Mouse (Mus musculus) splenic B cell, adult 2 months (primary cell): ENCODE results near the gene Hck.

Experiments
- DNase-seq: peaks from one replicate; pipeline ENCODE4 v3.0.0-alpha.2; 2011; ENCODE audit warnings: low read depth, low spot score
- H3K27me3 ChIP-seq: 2 replicates; pipeline ENCODE4 v1.6.1; 2012; ENCODE audit warnings: mild to moderate bottlenecking, low read length, moderate library complexity, mixed read lengths; ENCODE audit not compliant: control insufficient read depth, poor library complexity, insufficient read depth, severe bottlenecking
- H3K36me3 ChIP-seq: 2 replicates; pipeline ENCODE4 v1.6.1; 2012; ENCODE audit warnings: mild to moderate bottlenecking, low read length, moderate library complexity, mixed read lengths; ENCODE audit not compliant: control insufficient read depth, poor library complexity, insufficient read depth, severe bottlenecking

Hck gene

DNA sequence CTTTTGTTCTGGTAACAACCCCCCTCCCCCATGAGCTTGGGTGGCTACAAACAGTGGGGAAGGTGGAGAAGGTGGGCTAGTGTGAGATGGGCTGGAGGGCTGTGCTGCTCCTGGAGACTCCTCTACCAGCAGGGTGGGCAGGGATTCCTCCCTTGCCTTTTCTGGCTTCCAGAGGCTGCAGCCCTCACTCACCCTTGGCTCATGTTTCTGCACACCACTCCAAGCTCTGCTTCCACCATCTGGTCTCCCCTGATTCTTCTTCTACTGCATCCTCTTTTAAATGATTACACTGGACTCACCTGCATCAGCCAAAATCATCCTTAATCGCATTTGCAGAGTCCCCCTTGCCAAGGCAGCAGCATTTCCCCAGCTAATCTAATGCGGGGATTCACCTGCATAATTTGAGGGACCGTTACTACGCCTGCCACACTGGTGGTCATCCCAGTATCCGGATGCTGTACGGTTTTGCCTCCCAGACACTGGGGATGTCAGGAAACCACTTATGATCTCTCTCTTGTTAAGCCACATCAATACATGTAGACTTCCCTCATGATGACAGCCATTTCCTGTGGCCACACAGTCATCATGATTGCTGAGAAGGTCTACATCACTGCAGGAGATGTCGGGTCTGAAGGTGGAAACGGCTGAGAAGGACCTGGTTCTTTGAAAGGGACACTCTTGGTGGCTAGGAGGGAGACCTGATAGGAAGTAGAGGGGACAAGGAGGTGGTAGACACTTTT, 43.8 kb downstream of the Hck start:
- peaks cover 20% of the 10 kb centered on the region for H3K36me3 ChIP-seq
- no peaks in the 10 kb centered on the region for H3K27me3 ChIP-seq
- DNase-seq, result no peak

DNA sequence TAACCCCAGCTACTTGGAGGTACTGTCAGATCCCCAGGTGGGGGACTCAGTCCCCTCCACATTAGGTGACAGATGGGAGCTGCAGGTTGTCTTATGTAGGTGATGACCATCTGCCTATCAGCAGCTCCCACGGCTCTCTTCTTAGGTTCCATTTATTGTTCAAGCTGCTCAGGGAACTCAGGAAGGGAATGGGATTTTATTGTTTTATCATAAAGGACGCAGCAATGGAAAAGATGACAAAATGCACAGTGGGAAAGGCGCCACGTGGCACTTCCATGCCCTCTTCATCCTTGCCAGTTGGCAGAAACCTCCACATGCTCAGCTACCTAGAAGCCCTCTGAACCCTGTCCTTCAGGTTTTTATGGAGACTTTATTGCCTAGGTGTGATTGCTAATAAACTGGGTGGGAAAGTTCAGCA, 44.8 kb downstream of the Hck start:
- H3K36me3 ChIP-seq, result peaks cover 20% of the 10 kb centered on the region
- DNase-seq, result no peak
- no peaks in the 10 kb centered on the region for H3K27me3 ChIP-seq

DNA sequence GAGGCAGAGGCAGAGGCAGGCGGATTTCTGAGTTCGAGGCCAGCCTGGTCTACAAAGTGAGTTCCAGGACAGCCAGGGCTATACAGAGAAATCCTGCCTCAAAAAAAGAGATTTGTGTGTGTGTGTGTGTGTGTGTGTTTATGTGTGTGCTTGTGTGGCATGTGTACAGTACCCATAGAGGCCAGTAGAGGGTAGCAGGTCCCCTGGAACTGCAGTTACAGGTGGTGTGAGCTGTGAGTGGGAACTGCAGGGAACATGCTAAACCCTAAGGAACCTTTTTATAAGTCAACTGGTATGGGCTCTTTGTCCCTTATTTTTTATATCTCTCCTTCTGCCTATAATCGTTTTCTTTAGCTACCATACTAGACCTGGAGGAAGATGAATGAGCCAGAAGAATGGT, 49.0 kb downstream of the Hck start:
- peak; percentile 37 for DNase-seq
- Histone ChIP-seq H3K27me3 (no peaks in the 10 kb centered on the region), H3K36me3 (peaks cover 3% of the 10 kb centered on the region; the same call in 1 of the 2 replicates)

DNA sequence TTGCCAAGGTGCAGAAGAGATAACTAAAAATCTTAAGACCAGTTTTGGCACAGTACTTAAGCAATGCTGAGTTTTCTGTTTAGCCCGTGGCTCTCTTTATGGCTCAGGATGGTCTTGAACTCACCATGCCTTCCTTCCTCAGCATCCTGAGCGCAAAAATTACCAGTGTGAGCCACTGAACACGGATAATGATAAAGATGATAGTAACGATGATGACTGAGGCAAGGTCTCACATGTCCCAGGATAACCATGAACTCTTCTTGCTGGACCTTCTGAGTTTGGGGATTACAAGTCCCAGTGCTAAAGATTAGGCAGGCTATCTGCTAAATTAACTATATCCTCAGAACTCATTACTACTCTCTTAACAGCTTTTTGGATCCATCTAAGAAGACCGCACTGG, 51.9 kb downstream of the Hck start:
- no peak for DNase-seq
- Histone ChIP-seq H3K27me3 (no peaks in the 10 kb centered on the region), H3K36me3 (no peaks in the 10 kb centered on the region)

DNA sequence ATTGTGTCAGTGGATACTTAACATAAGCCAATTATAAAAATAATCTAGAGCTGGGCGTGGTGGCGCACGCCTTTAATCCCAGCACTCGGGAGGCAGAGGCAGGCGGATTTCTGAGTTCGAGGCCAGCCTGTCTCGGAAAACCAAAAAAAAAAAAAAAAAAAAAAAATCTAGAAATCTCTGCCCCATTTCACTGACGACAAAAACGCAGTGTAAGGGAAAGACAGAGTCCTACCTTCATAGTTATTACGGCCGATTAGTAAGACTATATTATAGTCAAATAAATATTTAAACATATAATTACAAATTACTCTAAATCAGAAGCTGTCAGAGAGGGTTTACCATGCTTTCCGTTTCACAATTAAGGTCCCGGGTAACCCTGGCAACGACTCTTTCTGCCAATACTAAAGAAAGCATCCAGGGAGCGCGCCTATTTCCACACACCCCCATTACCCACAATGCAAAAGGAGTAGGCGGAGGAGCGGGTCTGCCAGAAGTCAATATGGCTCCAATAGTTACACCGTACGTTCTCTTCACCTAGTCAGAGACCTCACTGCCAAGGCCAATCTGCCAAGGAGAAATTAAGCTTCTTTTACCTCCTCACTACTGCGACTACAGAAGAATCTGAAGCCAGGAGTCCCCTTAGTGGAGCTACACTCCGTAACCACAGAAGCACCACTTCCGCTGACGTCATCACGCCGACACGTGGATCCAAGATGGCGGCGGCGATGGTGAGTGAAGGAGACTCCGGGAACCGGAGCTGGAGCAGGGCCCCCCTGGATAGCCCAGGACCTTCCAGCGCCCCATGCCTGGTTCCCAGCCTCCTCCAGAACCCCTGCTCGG, 52.8 kb downstream of the Hck start, which contains the start of gene Tm9sf4:
TSS of gene Tm9sf4 (plus strand) at position 460 of the 840 bp plus-strand sequence.
- Histone ChIP-seq H3K27me3 (no peaks in the 10 kb centered on the region), H3K36me3 (no peaks in the 10 kb centered on the region)
- DNase-seq, result peak; percentile 92

DNA sequence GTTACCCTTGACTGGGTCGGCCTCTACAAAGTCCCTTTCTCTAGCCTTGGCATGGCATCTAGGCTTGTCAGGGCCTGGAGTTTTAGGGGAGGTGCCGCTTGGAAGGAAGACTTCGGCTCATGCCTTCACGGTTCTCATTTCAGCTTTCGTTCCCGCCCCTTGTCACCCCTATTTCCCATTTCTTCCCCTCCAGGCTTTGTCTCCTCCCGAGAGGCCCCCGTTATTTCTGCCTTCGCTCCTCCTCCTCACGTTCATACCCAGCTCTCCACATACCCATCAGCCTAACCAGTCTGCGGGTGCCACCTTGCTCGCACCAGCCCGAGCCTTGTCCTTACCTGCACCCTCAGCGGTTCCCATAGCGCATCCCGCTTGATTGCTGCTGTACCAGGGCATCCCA, 53.4 kb downstream of the Hck start:
- Histone ChIP-seq H3K36me3 (no peaks in the 10 kb centered on the region), H3K27me3 (no peaks in the 10 kb centered on the region)
- no peak for DNase-seq

DNA sequence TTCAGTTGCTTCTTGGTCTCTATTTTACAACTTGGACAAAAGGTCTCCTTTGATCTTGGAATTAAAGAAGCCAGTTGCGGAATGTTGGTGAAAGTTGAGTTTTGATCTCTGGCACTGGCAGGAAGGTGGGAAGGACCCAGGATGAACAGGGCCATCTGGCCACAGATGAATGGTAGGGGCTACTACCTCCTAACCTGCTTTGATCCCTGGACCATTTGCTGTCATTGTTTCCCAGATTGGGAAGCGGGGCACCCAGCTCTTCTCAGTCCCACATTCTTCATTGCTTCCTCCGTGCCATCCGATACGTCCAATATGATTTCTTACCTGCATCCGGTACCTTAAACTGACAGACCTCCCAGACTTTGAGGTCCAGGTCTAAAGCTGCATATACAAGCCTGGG, 58.9 kb downstream of the Hck start:
- no peaks in the 10 kb centered on the region for H3K27me3 ChIP-seq
- DNase-seq, result no peak

DNA sequence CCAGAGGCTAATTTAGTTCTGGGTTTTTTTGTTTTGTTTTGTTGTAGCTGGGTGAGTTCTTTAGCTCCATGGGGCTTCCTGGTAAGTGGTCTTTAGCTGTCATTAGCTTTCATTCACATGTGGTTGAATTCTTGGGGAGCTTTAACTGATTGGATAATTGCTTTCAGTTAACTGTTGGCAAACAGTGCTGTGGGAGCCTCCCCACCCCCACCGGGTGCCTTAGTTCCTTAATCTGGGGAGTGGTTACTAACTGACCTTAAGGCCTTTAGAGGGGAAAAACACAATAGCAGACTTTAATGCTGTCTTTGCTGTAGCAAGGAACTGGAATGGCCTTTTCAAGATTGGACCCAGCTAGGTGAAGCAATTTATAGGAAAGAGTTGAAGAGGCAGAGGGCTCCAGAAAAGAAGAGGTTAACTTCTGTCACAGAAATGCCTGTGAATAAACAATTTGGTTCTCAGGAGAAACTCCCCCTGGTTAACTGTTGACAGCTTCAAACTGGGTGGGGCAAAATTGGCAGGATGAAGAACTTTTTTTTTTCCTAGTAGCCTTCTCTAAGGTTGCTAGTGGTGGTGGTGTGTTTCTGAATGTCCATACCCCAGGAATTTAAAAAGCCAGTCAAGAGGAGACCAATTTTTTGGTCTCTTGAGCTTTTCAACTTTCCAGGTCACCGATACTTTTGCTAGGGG, 60.0 kb downstream of the Hck start:
- Histone ChIP-seq H3K27me3 (no peaks in the 10 kb centered on the region), H3K36me3 (peaks cover 2% of the 10 kb centered on the region)
- no peak for DNase-seq

More for the DNA sequence above, 58.9 kb downstream of the Hck start:
- peaks cover 2% of the 10 kb centered on the region for H3K36me3 ChIP-seq

DNA sequence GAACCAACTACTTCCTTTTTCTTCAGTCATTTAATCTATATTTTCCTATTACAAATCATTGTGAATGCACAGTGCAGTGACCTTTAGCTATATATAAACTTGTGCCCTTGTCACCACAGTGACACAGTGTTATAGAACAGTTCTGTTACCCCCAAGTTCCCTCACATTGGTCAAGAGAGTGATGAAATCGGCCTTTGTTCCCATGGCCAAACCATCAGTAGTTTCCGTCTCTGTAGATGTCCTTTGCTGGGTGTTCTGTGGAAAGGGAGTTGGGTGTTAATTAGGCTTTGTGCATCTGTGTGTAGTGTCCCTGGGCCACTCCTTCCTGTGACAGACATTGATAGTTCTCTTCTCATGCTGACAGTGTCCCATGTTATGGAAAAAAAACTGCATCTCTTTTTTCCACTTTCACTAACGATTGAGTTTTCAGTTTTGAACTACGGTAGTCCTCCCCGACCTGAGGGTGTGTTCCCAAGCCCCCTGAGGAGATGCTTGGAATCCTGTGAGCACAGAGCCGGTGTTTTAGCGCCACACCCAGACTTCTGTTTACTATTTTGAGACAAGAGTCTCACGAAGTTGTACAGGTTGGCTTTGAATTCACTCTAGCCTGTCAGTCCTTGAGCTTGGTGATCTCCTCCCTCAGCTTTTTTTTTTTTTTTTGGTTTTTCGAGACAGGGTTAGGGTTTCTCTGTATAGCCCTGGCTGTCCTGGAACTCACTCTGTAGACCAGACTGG, 62.4 kb downstream of the Hck start:
- no peak for DNase-seq
- Histone ChIP-seq H3K36me3 (peaks cover 2% of the 10 kb centered on the region), H3K27me3 (no peaks in the 10 kb centered on the region)

DNA sequence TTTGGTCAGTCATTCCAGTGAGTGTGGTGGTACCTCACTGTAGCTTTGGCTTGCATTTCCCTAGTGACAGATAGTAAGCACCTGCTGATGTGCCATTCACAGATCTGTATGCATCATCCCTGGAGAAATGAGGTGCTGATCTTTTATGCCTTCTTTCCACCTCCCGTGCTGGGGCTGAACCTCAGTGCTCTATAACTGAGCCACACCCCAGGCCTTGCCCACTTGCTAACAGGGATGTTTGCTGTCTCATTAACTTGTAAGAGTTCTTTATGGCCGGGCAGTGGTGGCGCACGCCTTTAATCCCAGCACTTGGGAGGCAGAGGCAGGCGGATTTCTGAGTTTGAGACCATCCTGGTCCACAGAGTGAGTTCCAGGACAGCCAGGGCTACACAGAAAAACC, 63.7 kb downstream of the Hck start:
- no peak for DNase-seq
- Histone ChIP-seq H3K27me3 (no peaks in the 10 kb centered on the region), H3K36me3 (peaks cover 2% of the 10 kb centered on the region)

DNA sequence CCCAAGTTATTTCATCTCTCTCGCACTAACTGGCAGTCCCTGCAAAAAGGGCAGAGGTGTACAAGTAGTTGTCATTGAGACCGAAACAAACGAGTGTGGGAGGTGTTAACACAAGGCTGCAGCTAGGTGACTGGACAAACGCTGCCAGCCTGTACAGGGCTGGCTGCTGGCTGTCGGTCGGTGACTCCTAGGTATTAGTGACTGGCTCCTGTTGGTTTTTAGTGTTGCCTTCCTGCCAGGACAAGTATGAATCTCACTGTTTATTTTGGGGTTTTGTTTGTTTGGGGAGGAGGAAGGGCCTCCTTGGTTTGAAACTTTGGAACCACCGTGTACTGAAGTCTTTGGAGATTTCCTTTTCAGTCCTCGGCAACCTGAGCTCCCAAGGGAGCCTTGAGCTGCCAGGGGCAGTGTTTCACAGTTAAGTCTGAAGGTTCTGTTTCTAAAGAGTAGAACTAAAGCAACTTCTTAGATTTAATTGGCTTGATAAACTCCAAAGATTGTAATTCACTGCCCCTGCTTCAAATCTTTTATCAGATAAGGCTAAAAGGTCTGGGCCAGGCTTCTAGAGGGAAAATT, 67.8 kb downstream of the Hck start:
- no peaks in the 10 kb centered on the region for H3K27me3 ChIP-seq
- H3K36me3 ChIP-seq, result no peaks in the 10 kb centered on the region; the same call in 1 of the 2 replicates
- no peak for DNase-seq

DNA sequence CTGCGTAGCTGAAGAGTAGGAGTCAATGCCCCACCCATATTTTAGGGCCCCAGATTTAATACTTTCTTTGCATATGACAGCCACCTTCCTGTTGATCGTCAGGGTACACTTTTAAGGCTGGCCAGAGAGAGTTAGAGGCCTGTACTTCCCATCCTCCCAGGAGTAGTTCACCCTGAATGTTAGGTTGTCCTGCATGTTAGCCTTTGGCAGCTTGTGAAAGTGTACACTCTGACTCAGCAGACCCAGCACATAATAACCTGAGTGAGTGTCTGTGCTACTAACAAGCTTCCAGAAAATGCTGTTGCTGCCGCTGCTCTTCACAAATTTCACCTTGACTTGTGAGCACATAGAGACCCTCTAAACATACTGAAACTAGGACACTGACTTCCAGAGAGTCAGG, 68.9 kb downstream of the Hck start:
- Histone ChIP-seq H3K36me3 (no peaks in the 10 kb centered on the region; the same call in 1 of the 2 replicates), H3K27me3 (no peaks in the 10 kb centered on the region)
- no peak for DNase-seq

DNA sequence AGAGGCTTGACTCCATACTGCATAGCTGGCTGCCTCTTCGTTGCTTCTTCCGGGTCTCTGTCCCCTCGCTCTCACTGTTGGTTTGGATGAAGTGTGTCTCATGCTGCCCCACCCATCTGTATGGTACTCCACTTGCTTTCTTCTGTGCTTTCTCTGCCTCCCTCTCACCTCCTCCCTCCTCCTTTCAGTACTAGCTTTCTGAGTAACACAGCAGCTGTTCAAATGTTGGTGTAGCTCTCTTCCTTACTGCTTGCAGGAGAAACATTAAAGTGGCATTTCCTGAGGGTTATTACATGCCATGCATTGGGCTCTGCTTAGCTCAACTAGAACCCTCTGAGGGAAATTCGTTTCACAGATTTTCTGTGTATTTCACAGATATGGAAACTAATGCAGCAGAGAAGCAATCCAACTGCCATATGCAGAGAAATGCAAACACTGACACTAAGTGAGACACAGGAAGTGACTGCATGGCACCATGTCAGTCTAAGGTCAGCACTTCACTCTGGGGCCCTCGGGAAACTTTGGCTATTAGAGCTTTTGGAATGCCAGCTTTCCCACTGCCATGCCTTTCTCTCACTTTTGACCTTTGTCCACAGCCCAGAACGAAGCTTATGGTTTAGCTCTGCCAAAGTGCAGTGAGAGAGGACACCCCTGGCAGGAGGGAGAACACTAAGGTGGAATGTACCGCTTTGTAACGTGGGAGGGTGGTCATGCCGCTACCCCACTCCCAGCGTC, 71.0 kb downstream of the Hck start:
- Histone ChIP-seq H3K27me3 (no peaks in the 10 kb centered on the region), H3K36me3 (no peaks in the 10 kb centered on the region; the same call in none of the 2 replicates)
- no peak for DNase-seq
